Mouse (Mus musculus): ENCODE results near the gene Pls1. TPM values are rescaled to one million over a fixed set of nuclear protein-coding genes. Genes with fewer than 3 reads are reported as not detected.

Pls1 gene
- 10 to 100 TPM; 12.9 to 14.4 TPM for total RNA-seq (2021)
- long read RNA-seq, transcript Pls1-201 (16 exons, 3,704 nt): major isoform, 21 of 26 reads
- long read RNA-seq, partial matches to known transcripts: 1 of 26 reads
- long read RNA-seq, other reads (novel, unspliced or antisense): 4 of 26 reads

DNA sequence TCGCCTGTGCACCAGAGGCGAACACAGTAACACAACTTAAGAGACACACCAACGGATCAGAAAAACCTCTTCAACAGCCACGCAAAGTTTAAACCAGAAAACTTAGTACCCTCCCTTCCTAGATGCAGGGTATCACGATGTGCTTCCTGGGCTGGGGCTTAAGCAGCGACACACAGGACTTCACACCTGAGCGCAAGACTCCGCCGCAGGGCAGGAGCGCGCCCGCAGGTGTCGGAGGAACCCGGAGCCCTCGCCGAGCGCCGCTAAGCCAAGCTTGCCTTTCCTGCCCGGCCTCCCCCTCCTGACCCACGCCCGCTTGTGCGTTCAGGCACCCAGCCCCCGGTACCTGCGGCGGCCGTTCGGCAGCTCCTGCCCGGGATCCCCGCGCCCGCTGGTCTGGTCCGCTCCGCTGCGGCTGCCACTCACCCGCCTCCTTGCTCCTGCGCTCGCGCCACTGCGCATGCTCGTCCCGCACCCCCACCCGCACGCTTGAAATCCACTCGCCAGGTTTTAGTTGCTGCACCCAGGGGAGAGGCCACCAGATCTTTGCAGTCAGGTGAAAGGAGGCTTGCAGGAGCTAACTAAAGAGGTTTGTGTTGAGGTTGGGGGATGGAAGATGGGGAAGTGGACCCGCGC, at the start of gene Pls1:
TSS of gene Pls1 (minus strand) at position 487 of the 636 bp plus-strand sequence.
- DNase-seq (ENCODE audit: low spot score in 2 of 2): peak; percentile 89 to 94

DNA sequence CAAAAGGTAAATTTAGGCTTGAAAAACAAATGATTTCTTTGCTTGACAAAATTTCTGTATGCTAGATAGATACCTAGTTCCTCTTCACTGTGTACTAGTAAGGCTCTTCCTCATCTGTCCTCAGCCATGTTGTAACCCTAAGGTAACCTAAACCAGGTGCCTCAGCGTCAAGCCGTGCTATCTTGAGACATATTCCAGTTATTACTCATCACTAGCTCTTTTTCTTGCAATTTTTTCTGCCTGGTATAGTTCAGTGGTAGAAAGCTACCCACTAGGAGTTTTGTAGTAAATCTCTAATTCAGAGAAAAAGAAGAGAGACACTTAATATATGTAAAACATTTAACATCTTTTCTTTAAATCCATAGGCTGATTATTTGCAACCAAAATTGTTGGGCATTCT, 37.6 kb upstream of the Pls1 start:
- no peak for DNase-seq (ENCODE audit: low spot score in 2 of 2)

DNA sequence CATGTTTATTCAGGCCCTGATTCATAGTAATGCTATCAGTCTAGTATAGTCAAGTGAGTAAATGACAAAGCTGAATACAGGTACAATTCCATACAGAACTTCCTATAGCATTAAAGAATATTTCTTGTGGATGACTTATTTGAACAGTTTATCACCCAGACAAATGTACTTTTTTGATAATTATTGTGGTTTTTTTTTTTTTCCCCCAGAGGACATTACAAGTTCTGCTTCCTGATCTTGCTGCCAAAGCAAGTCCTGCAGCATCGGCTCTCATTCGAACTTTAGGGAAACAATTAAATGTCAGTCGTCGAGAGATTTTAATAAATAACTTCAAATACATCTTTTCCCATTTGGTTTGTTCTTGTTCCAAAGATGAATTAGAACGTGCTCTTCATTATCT, 33.1 kb upstream of the Pls1 start:
- DNase-seq (ENCODE audit: low spot score in 2 of 2): no peak

DNA sequence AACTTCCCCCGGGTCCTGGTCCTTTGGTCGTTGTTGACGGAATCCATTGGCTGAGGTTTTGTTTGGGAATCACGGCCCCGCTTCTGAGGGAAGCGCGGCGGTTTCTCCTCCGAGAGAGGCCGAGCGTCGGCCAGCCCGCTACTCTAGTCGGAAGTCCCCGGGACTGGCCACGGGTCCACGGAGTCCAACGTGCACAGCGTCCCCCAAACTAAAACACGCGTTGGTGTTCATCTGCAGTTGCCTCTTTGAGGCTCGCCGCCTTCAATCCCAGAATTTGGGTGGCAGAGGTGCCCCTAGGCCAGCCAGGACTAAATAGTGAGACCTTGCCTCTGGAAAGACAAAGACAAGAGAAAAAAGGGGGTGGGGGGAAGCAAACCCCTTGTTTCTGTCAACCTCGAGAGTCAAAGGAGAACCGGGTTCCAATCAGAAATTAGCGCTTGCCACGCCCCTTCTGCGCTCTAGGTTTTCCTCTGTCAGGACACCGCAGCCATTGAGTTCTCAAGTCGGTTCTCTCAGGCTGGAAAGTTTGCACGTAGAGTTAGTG, 13.0 kb upstream of the Pls1 start:
- no peak for DNase-seq (ENCODE audit: low spot score in 2 of 2)

DNA sequence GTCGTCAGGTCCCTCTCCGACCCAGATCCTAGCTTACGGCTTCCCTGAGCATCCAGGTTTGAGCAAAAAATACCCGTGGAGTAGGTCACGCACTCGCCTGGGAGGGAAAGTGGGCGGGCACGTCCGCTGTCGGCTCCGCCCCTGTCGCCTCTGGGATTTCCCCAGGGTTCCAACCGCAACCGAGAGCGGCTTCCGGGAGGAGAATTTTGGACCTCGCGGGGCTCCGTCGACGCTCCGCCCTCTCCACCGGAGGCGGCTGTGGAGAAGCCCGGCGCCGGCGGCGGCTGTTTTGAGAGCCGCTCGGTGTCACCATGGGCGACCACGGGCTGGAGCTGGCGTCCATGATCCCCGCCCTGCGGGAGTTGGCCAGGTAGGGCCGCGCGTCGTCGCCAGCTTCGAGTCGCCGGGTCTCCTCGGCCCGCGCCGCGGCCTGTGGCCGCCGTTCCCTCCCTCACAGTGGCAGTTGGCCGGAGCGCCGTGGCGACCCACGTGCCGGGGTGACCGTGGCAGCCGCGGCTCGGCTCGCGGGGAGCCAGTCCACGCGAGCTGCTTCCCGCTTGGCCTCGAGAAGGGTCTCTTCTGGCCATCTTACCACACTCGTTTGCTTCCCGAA, 12.4 kb upstream of the Pls1 start, which contains the start of gene Atr:
TSS of gene Atr (plus strand) at position 184 of the 613 bp plus-strand sequence.
- DNase-seq (ENCODE audit: low spot score in 2 of 2): peak; percentile 91 to 95

DNA sequence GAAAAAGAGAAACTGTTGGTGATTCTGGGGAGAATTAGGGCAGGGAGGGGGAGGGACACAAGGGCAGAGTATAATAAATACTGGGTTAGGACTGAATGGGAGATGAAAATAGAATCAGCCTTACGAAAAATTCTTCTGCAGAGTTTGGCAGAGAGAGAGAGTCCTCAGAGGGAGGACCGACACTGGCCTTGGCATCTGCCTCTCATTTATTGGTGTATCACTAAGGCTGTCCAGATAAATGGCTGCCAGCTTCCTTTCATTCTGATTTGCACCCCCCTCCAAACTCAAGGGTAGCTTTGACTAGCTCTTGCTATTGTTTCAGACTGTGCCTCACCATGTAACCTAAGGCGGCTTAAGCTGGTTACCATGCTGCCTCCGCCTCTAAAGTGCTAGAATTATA, 10.9 kb upstream of the Pls1 start:
- DNase-seq (ENCODE audit: low spot score in 2 of 2): no peak

DNA sequence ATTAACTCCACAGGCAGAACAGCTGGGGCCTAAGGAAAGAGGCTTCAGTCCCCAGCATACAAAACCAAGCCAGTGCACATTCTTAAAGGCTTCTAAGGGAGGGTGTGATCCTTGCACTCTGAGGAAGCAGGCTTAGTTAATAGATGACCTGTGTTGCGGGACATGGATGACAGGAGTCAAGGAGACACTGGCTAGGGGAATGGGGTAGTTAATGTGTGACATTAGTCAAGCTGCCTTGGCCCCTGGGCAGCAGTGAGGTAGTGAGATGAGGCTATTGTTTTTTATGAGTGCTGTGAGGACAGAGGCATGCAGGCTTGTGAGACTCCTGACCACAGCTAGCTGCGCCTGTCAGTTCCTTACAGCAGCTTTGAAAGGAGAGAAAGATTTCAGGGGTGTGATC, 9.8 kb upstream of the Pls1 start:
- no peak for DNase-seq (ENCODE audit: low spot score in 2 of 2)

DNA sequence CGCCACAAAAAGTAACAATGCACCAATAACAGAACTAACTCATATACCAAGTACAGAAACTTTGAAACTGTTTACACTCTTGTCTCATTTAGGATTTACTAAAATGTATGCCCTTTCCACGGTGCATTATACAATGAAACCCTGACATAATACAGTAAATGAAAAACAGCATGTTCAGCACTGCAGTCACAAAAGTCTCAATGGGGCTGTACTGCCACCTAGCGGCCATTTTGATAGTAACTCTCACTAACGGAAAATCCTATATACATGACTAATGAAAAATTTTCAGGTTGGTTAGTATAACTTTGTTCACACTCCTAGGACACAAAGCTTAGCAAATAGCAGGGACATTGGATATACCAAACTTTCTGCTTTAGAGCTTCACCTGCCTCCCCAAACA, 7.8 kb upstream of the Pls1 start:
- DNase-seq (ENCODE audit: low spot score in 2 of 2): peak; percentile 30 to 85

DNA sequence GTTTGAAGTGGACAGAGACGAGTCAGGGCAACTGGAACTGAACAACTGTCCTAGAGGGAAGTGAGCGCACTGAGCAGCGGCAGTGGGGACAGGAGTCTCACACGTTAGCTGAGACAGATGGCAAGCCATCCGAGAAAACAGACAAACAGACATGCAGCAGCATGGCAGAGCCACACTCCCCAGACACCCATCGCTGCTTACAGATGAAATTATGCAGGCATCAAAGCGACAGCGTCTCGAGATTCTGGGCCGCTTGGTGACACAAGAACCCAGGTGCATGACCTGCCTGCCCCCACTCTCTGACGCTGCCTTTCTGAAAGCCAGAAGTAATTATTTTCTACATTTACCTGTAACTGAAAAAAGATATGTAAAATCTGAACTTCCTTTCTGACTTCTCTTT, 6.6 kb upstream of the Pls1 start:
- DNase-seq (ENCODE audit: low spot score in 2 of 2): no peak

DNA sequence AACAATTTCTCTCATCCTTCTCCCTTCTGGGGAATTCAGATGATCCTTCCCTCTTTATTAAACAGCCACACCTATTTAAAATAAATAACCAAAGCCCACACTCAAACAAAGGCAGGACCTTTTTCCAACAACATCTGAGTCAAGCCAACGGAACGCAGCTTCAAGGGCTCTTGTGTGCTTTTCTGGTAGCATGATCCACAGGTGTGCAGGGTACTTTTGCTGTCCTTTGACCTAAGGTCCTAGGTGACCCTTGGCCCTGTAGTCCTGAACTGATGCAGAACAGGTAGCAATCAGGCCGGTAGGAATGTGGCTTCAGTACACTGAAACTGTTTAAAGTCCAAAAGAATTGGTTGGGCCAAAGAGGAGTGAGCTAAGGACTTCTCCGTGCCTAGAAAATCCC, 600 bp upstream of the Pls1 start:
- DNase-seq (ENCODE audit: low spot score in 2 of 2): no peak

DNA sequence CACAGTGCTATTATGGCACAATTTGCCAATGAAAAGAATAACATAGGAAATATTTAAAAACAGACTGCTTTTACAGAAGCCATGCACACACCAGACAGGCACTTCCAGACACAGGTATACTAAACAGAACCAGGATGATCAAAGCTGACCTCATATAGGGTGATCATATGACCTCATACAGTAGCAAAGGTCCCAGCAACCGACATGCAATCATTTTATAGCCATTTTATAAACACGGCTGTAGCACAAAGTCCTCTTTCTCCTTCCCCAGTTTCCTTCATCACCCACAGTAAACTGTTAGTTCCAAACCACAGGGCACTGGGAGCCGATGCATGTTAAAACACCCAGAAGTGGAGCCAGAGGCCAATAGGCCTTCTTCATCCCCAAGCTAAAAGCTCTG, 5.7 kb downstream of the Pls1 start:
- no peak for DNase-seq (ENCODE audit: low spot score in 2 of 2)

DNA sequence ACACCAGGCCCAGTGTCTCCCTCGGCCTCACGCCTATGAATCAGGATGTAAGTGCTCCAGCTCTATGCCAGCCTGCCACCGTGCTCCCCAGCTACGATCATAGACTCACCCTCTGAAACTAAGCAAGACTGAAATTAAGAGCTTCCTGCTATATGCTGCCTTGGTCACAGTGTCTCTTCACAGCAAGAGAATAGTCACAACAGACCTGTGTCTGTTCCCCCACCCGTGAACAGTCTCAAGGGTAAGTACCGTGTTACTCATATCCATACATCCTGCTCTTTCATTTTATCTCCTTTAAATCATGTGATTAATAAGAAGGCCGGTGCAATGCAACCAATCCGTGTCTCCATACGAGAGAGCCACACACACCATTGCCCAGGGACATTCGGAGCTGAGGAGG, 9.4 kb downstream of the Pls1 start:
- no peak for DNase-seq (ENCODE audit: low spot score in 2 of 2)

DNA sequence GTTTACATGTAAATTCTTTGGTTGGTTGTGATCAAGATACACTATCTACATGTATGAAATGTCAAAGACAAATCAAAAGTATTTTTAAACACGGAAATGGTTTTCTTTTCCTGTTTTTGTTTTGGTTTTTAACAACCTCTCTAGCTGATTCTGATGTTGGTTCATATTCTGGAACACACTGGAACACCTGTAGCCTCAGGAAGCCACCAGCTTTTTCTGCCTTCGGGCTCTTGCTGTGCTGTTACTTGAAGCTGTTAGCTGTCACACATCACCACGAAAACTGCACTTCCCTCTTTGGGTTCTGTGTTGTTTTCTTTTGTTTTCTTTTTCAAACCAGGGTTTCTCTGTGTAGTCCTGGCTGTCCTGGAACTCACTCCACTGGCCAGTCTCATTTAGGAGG, 10.3 kb downstream of the Pls1 start:
- no peak for DNase-seq (ENCODE audit: low spot score in 2 of 2)

DNA sequence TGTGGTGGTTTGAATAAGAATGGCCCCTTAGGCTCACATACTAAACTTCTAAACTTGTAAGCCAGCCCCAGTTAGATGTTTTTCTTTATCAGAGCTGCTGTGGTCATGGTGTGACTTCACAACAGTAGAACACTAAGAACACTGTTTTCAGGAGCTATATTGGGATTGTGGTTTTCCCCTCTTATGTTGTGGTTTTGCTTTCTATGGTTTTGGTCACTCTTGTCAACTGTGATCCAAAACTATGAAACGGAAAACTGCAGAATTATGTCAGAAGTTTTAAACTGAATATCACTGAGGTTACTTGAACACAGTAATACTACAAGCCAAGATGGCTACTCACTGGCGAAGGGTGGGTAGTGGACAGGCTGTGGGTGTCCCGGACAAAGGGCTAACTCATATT, 12.4 kb downstream of the Pls1 start:
- DNase-seq (ENCODE audit: low spot score in 2 of 2): no peak

DNA sequence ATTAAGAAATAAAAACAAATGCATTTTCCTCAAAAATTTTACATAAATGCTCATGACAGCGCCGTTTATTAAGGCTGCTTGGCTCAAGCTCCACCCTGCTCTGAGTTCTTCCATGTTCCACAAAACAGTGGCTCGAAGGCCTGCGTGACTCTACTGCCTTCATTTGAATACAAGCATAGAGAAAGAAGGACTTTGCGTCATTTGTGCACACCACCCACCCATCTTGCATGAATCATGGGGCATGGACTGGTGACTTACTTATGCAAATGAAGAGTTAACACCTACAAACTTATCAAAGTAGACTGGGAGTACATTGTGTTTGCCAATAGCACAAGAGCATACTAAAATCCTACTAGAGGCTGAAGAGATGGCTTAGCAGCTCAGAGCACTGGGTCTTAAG, 17.5 kb downstream of the Pls1 start:
- DNase-seq (ENCODE audit: low spot score in 2 of 2): no peak

DNA sequence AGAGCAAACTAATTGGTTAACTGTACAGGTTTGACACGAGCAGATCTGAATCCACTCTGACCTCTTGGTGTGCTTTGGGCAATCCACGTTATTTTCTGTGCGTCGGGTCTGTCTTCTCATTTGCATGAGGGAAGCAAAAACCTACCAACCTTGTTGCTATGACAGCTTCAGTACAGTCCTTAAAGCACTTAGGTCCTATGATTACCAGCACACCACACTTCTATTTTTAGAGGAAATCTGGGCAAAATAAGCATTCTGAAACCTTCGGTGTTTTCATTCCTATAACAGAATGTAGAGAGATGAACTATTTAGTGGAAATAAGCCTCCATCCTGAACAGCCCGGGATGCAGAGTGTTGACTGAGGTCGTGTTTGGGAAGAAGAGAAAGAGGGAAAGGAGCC, 22.6 kb downstream of the Pls1 start:
- DNase-seq (ENCODE audit: low spot score in 2 of 2): no peak

DNA sequence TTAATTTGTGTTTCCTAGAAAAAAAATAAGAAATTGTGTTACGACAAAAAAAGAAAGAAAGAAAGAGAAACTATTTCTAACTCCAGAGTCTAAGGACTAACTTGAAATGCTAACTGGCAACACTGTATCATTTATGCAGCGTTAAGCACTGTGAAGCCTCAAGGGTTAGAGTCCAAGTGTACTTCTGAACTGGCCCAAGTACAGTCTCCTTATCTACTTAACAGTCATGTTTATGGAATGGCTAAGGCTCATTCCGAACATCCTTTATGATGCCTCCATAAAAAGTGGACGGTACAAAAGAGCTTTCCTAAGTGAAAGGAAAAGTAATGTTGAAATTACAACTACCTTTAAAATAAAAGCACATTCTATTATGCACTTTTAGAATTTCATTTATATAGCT, 29.4 kb downstream of the Pls1 start:
- no peak for DNase-seq (ENCODE audit: low spot score in 2 of 2)

DNA sequence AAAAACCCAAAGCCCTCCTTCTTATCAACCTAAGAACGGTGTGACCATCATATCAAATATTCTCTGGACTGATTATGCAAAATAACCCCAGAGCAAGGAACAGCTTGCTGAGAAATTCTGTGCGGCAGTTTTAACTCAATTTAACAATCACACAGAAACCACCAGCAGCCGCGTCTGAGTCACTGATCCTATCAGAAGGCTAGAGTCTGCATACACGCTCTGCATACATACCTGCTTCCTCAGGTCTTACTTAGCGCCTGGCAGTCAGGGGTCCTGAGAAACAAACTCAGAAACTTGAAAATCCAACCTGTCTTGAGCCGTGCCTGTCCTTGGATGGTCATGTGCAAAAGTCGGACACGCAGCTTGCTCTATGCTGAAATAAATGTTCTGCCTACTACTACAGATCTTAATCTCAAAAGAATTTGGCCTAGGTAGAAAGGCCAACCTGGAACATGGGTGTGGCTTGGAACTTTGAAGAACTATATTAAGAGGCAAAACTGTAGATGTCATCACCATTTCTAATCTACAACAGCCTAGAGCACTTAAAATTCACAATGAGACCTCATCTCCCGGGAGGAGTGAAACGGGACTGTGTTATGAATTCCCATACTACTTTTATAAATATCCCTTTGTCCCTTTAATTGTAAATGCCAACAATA, 30.0 kb downstream of the Pls1 start:
- no peak for DNase-seq (ENCODE audit: low spot score in 2 of 2)

DNA sequence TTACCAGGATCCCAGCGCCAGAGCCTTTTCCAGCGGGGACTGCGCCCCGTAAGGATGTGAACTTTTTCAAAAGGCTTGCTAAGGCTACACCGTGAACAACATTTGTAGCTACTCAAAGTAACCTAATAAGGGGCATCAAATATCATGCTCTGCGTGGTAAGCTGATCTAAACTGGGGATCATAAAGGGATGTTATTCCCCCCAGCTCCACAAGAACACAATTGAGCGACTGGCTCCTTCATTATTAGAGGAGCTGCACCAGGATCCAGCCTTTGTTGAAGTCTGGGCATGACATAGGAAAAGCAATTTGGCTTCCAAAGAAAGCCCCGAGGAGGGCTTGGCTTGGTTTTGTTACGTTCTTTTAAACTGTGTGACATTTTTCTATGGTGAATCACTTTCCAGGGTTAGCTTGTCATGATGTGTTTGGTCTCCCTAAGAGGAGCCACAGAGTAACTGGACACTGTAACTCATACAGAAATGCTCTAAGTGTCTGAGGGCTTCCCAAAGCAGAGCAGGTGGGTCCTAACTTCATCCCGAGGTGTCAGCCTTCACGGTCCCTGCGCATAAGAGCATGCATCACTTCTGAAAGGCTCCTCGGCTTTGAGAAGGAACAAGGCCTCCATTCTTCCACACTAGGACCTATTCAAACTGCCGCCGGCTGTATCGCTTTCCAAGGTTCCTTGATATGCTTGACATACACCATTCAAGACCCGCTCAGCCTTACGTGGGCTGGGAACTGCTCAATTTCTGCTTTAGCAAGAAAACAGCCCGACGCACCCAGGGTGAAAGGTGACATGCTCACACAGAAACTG, 31.2 kb downstream of the Pls1 start:
- DNase-seq (ENCODE audit: low spot score in 2 of 2): no peak

DNA sequence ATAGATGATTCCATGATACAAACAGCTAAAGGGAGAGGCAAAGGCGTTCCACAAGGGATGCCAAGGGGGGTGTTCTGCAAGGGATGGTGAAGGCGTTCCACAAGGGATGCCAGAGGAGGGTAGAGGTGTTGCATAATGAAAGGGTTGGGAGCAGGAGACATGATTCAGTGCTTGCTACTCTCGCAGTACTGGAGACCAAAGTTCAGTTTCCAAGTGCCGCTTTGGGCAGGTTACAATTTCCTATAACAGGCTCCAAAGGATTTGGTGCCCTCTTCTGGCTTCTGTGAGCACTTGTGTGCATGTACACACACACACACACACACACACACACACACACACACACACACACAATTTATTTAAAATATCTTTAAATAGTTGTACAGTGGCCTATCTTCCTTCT, 33.3 kb downstream of the Pls1 start:
- no peak for DNase-seq (ENCODE audit: low spot score in 2 of 2)

DNA sequence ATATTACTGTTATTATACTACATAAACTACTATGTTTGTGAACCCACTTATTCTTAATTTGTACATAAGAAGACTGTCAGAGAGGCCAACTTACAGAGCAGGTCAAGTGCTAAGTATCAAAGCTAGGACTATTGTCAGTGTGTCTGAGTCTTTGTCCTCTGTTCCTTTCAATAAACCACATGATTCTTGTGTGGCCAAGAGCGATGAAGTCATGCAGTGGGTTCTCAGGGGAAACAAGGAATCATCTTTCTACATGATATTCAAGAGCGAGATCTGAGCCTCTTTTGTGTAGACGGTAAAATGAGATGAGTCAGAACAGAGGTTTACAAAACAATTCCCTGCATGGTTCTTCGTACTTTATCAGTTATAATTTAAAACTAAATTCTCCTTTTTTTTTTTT, 35.5 kb downstream of the Pls1 start:
- no peak for DNase-seq (ENCODE audit: low spot score in 2 of 2)

Data from layer of hippocampus, adult 18-20 months (tissue).